Mouse (Mus musculus): ENCODE measurements around the gene Cytip. TPM values are rescaled to one million over a fixed set of nuclear protein-coding genes. Genes with fewer than 3 reads are reported as not detected.

Cytip gene
- total and polyA plus RNA-seq, 2 experiments from 2014 or later = 0.11 to 0.21 TPM

DNA sequence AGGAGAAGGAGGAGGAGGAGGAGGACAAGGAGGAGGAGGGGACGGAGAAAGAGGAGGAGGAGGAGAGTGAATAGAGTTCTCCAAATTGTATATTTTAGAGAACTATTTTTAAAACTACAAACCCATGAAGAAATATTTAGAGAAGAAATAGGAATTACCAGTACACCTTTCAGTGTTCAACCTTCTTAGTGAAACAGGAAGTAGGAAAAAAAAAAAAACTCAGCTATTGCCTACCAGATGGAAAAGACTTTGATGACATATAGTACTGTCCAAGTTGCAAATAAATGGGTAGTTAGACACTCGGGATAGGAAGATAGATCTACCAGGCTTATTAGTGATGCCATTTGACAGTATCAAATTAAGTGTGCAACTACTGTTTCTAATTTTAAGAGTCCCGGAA, 27.7 kb downstream of the Cytip start:
- no peaks in the 10 kb centered on the region for H3K27me3 ChIP-seq (ENCODE audit: insufficient read depth, low read length)
- no peak overlapping the region for H3K4me3 ChIP-seq (ENCODE audit: low read depth, low read length)
- 90% methylated on average over 3 of the region's 3 CpGs for WGBS
- no peak for TF ChIP-seq CTCF (IDR thresholded peaks at IDR 0.05)
- no peaks in the 10 kb centered on the region for H3K4me1 ChIP-seq (ENCODE audit: insufficient read depth, low read length)
- H3K4me2 ChIP-seq (ENCODE audit: low read depth, low read length, poor library complexity, severe bottlenecking) = no peak overlapping the region
- no peak overlapping the region for H3K27ac ChIP-seq (ENCODE audit: low read depth, low read length)
- H3K9me3 ChIP-seq (ENCODE audit: low read length) = no peaks in the 10 kb centered on the region
- no peaks in the 10 kb centered on the region for H3K36me3 ChIP-seq (ENCODE audit: insufficient read depth, low read length)
- ATAC-seq (ENCODE audit: low FRiP score) (no peak), DNase-seq (ENCODE audit: low spot score) (no peak)
- no peak overlapping the region for H3K9ac ChIP-seq (replicated peaks; ENCODE audit: low read length, poor library complexity, severe bottlenecking)

- ATAC-seq (ENCODE audit: low FRiP score) = no peak
- no peak for TF ChIP-seq CTCF (IDR thresholded peaks at IDR 0.05)
- Histone ChIP-seq H3K4me2 (ENCODE audit: low read depth, low read length, poor library complexity, severe bottlenecking) (no peak overlapping the region), H3K4me1 (ENCODE audit: insufficient read depth, low read length) (no peaks in the 10 kb centered on the region), H3K36me3 (ENCODE audit: insufficient read depth, low read length) (no peaks in the 10 kb centered on the region), H3K9me3 (ENCODE audit: low read length) (no peaks in the 10 kb centered on the region), H3K27me3 (ENCODE audit: insufficient read depth, low read length) (no peaks in the 10 kb centered on the region), H3K4me3 (ENCODE audit: low read depth, low read length) (no peak overlapping the region), H3K27ac (ENCODE audit: low read depth, low read length) (no peak overlapping the region), H3K9ac (replicated peaks; ENCODE audit: low read length, poor library complexity, severe bottlenecking) (no peak overlapping the region)
- DNase-seq (ENCODE audit: low spot score) = no peak
- 76% methylated on average over 2 of the region's 2 CpGs for WGBS
These were observed 28.6 kb downstream of the Cytip start for GRCm38 (mm10) chr2:58166764-58167163.

DNA sequence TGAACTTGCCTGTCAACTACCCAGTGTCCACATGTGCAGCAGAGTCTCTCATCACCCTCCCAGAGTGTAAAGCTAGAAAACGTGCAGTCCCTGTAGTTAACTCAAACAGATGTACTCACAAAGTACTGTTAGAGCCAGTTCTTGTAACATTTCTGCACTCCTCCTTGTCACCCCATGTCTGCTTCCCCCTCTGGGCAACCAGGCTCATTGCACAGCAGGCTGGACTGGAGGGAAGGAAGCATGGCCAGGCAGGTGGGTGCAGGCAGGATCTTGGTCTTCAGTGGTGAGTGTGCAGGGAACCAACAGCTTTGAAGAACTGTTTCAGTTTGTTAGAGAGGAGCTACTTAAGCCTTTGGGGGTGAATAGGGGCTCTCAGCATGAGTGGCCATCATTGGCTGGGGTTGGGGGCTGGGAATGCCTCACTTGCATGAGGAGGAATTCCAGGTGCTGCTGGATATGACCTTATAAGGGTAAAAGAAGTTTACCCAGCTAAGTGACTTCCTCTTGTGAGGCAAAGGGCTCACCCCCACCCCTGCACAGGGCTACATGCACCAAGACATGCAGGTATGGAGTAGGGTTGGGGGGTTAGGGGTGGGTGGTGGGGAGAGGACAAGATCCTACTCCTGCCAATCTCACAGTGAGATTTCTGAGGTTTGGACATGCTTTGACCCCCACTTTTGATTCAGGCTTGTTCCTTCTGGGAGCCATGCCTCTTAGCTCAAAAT, 31.7 kb downstream of the Cytip start:
- TF ChIP-seq CTCF (IDR thresholded peaks at IDR 0.05) = no peak
- Histone ChIP-seq H3K36me3 (ENCODE audit: insufficient read depth, low read length) (no peaks in the 10 kb centered on the region), H3K4me1 (ENCODE audit: insufficient read depth, low read length) (no peaks in the 10 kb centered on the region), H3K9ac (replicated peaks; ENCODE audit: low read length, poor library complexity, severe bottlenecking) (no peak overlapping the region), H3K4me3 (ENCODE audit: low read depth, low read length) (no peak overlapping the region), H3K27me3 (ENCODE audit: insufficient read depth, low read length) (no peaks in the 10 kb centered on the region), H3K27ac (ENCODE audit: low read depth, low read length) (no peak overlapping the region), H3K9me3 (ENCODE audit: low read length) (no peaks in the 10 kb centered on the region), H3K4me2 (ENCODE audit: low read depth, low read length, poor library complexity, severe bottlenecking) (no peak overlapping the region)
- DNase-seq (ENCODE audit: low spot score) = no peak
- ATAC-seq (ENCODE audit: low FRiP score) = no peak
- 58% methylated on average over 1 of the region's 1 CpGs for WGBS

DNA sequence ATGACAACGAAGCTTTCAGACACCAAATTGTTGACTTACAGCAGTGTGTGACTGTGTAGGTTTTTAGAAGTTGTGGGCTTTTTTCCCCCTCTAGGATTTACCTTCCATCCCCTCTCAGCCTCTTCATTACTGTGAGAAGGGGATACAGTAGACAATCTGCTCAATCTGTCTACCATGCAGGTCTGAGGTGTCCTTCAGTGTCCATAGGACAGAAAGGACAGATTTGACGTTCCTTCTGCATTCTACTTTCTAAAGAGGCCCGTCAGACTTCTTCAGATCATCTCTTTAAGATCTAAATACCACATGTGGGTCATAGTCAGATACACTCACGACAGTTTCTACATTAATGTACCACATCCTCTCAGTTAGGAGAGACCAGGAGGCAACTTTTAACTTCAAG, 33.5 kb downstream of the Cytip start:
- H3K9me3 ChIP-seq (ENCODE audit: low read length) = no peaks in the 10 kb centered on the region
- H3K27ac ChIP-seq (ENCODE audit: low read depth, low read length) = no peak overlapping the region
- no peak overlapping the region for H3K9ac ChIP-seq (replicated peaks; ENCODE audit: low read length, poor library complexity, severe bottlenecking)
- H3K4me1 ChIP-seq (ENCODE audit: insufficient read depth, low read length) = no peaks in the 10 kb centered on the region
- no peak for TF ChIP-seq CTCF (IDR thresholded peaks at IDR 0.05)
- ATAC-seq (ENCODE audit: low FRiP score) (no peak), DNase-seq (ENCODE audit: low spot score) (no peak)
- no peaks in the 10 kb centered on the region for H3K27me3 ChIP-seq (ENCODE audit: insufficient read depth, low read length)
- no peak overlapping the region for H3K4me2 ChIP-seq (ENCODE audit: low read depth, low read length, poor library complexity, severe bottlenecking)
- 89% methylated on average over 4 of the region's 4 CpGs for WGBS
- H3K4me3 ChIP-seq (ENCODE audit: low read depth, low read length) = no peak overlapping the region
- H3K36me3 ChIP-seq (ENCODE audit: insufficient read depth, low read length) = no peaks in the 10 kb centered on the region

DNA sequence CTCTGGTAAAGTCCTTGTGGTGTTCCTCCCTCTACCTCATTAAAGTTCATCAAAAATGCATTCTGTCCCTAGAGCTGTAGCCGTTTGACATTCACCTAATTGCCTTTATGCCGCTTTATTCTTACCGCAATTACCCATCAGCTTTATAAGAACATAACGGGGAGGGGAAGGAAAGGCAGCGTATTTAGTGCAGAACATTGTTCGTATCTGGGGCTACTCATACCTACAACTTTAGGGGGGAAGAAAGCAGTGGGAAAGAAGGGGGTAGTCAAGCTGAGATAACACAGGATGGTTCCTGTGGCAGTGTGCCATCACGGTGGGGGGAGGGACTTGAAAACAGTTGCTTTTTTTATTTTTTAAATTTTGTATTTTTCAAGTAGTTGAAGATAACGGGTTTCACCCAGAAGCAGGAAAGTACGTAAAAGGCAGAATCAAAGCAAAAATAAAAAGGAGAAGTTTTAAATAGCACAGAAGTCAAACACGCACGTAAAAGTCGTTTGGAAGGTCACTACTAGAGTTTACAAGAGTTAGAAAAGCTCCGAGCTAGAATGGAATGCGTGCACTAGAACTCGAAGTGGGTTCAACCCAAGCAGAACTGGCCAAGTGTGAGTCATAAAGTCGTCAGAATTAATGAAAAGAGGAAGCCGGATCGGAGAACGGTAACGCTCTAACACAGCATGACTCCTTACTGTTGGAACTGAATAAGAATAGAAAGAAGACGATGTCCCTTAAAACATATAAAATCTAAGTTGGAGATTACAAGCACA, 34.6 kb downstream of the Cytip start:
- no peak overlapping the region for H3K9ac ChIP-seq (replicated peaks; ENCODE audit: low read length, poor library complexity, severe bottlenecking)
- no peak overlapping the region for H3K4me2 ChIP-seq (ENCODE audit: low read depth, low read length, poor library complexity, severe bottlenecking)
- ATAC-seq (ENCODE audit: low FRiP score) (no peak), DNase-seq (ENCODE audit: low spot score) (no peak)
- H3K9me3 ChIP-seq (ENCODE audit: low read length) = no peaks in the 10 kb centered on the region
- no peak for TF ChIP-seq CTCF (IDR thresholded peaks at IDR 0.05)
- no peaks in the 10 kb centered on the region for H3K4me1 ChIP-seq (ENCODE audit: insufficient read depth, low read length)
- no peak overlapping the region for H3K27ac ChIP-seq (ENCODE audit: low read depth, low read length)
- H3K27me3 ChIP-seq (ENCODE audit: insufficient read depth, low read length) = no peaks in the 10 kb centered on the region
- no peak overlapping the region for H3K4me3 ChIP-seq (ENCODE audit: low read depth, low read length)
- no peaks in the 10 kb centered on the region for H3K36me3 ChIP-seq (ENCODE audit: insufficient read depth, low read length)
- 82% methylated on average over 21 of the region's 21 CpGs for WGBS

GRCm38 (mm10) chr2:58159880-58160279, 35.5 kb downstream of the Cytip start:
- TF ChIP-seq CTCF (IDR thresholded peaks at IDR 0.05) = no peak
- Histone ChIP-seq H3K4me1 (ENCODE audit: insufficient read depth, low read length) (no peaks in the 10 kb centered on the region), H3K4me3 (ENCODE audit: low read depth, low read length) (no peak overlapping the region), H3K4me2 (ENCODE audit: low read depth, low read length, poor library complexity, severe bottlenecking) (no peak overlapping the region), H3K27ac (ENCODE audit: low read depth, low read length) (no peak overlapping the region), H3K36me3 (ENCODE audit: insufficient read depth, low read length) (no peaks in the 10 kb centered on the region), H3K27me3 (ENCODE audit: insufficient read depth, low read length) (no peaks in the 10 kb centered on the region), H3K9ac (replicated peaks; ENCODE audit: low read length, poor library complexity, severe bottlenecking) (no peak overlapping the region), H3K9me3 (ENCODE audit: low read length) (no peaks in the 10 kb centered on the region)
- ATAC-seq (ENCODE audit: low FRiP score) (no peak), DNase-seq (ENCODE audit: low spot score) (no peak)
- WGBS = 93% methylated on average over 13 of the region's 13 CpGs
